Mouse (Mus musculus) gastrocnemius, postnatal 10 days (tissue): ENCODE measurements around the gene Ppargc1a. TPM values are rescaled to one million over a fixed set of nuclear protein-coding genes. Genes with fewer than 3 reads are reported as not detected.
A peak's percentile ranks its signal among the peaks of the same experiment; 100 is the strongest.

ENCODE experiments used
- DNase-seq: peaks from one replicate; pipeline ENCODE4 v3.0.0; 2021; ENCODE audit warnings: mixed read lengths
- long read RNA-seq, 2 experiments: library from polyadenylated mRNA; stranded (forward); transcript quantifications; one replicate each; pipeline ENCODE4 v2.0.0; 2021
- total RNA-seq, 2 experiments: library from RNA; stranded (reverse); gene quantifications; 2 replicates each; pipeline ENCODE4 v1.2.3; 2021

Gene Ppargc1a
- 10 to 100 TPM; 22.4 to 27.0 TPM for total RNA-seq
- long read RNA-seq, experiment 1, full-length matches to known transcripts = 8 of 14 reads
- long read RNA-seq, experiment 1, partial matches to known transcripts = 2 of 14 reads
- long read RNA-seq, experiment 1, other reads (novel, unspliced or antisense) = 4 of 14 reads
- long read RNA-seq, experiment 2, full-length matches to known transcripts = 17 of 21 reads
- long read RNA-seq, experiment 2, partial matches to known transcripts = 1 of 21 reads
- long read RNA-seq, experiment 2, other reads (novel, unspliced or antisense) = 3 of 21 reads

GRCm38 (mm10) chr5:51567659-51568058 is at the start of gene Ppargc1a:
Gene Ppargc1a, minus strand, starts transcription at chr5:51567726.
- DNase-seq = no peak

- DNase-seq = no peak
Observed at GRCm38 (mm10) chr5:51616877-51617276, 49.4 kb upstream of the Ppargc1a start.

GRCm38 (mm10) chr5:51612049-51612448 is 44.5 kb upstream of the Ppargc1a start:
- no peak for DNase-seq

- no peak for DNase-seq
Observed at GRCm38 (mm10) chr5:51607686-51608480, 40.4 kb upstream of the Ppargc1a start.

GRCm38 (mm10) chr5:51599549-51599948 is 32.0 kb upstream of the Ppargc1a start:
- DNase-seq = no peak

GRCm38 (mm10) chr5:51595644-51596043 is 28.1 kb upstream of the Ppargc1a start:
- DNase-seq = peak; percentile 50

GRCm38 (mm10) chr5:51592206-51592605 is 24.7 kb upstream of the Ppargc1a start:
- no peak for DNase-seq

- peak; percentile 16 for DNase-seq
Observed at GRCm38 (mm10) chr5:51591537-51592154, 24.1 kb upstream of the Ppargc1a start.

- DNase-seq = no peak
Observed at GRCm38 (mm10) chr5:51586187-51586586, 18.7 kb upstream of the Ppargc1a start.

GRCm38 (mm10) chr5:51584987-51585386 is 17.5 kb upstream of the Ppargc1a start:
- DNase-seq = no peak

- DNase-seq = no peak
Observed at GRCm38 (mm10) chr5:51584186-51584585, 16.7 kb upstream of the Ppargc1a start.

- no peak for DNase-seq
Observed at GRCm38 (mm10) chr5:51583632-51584031, 16.1 kb upstream of the Ppargc1a start.

- no peak for DNase-seq
Observed at GRCm38 (mm10) chr5:51583030-51583429, 15.5 kb upstream of the Ppargc1a start.

GRCm38 (mm10) chr5:51582618-51583017 is 15.1 kb upstream of the Ppargc1a start:
- no peak for DNase-seq

- DNase-seq = no peak
Observed at GRCm38 (mm10) chr5:51577594-51577993, 10.1 kb upstream of the Ppargc1a start.

- DNase-seq = no peak
Observed at GRCm38 (mm10) chr5:51573770-51574169, 6.2 kb upstream of the Ppargc1a start.

GRCm38 (mm10) chr5:51568198-51568690 is 718 bp upstream of the Ppargc1a start:
- DNase-seq = no peak

- DNase-seq = no peak
Observed at GRCm38 (mm10) chr5:51565672-51566071, 1.9 kb downstream of the Ppargc1a start.

GRCm38 (mm10) chr5:51565038-51565437 is 2.5 kb downstream of the Ppargc1a start:
- no peak for DNase-seq

- DNase-seq = no peak
Observed at GRCm38 (mm10) chr5:51563574-51563973, 4.0 kb downstream of the Ppargc1a start.

GRCm38 (mm10) chr5:51557607-51558278 is 9.8 kb downstream of the Ppargc1a start:
- no peak for DNase-seq

GRCm38 (mm10) chr5:51553671-51554070 is 13.9 kb downstream of the Ppargc1a start:
- DNase-seq = peak; percentile 18
